Mouse (Mus musculus) kidney, postnatal 0 days (tissue): ENCODE data around the gene Gm49369. TPM values are rescaled to one million over a fixed set of nuclear protein-coding genes. Genes with fewer than 3 reads are reported as not detected.

Experiments used
- ATAC-seq: fragments of 200-750 bp; cut with Nextera tagmentation; replicated peaks from 2 replicates; pipeline ENCODE4 v1.8.0; 2017; ENCODE audit warnings: low read depth, moderate number of reproducible peaks, moderate TSS enrichment, moderate library complexity; ENCODE audit not compliant: low FRiP score
- DNase-seq: peaks from one replicate; pipeline ENCODE4 v3.0.0-alpha.2; 2016; ENCODE audit warnings: low spot score
- H3K27ac ChIP-seq: fragments of 300-500 bp; sonication (generic); 2 replicates; pipeline ENCODE4 v1.5.1; 2014; ENCODE audit warnings: mild to moderate bottlenecking
- H3K27me3 ChIP-seq: fragments of 300-500 bp; sonication (generic); 2 replicates; pipeline ENCODE4 v1.6.1; 2014; ENCODE audit warnings: low read length, mixed read lengths; ENCODE audit not compliant: insufficient read depth
- H3K36me3 ChIP-seq: fragments of 300-500 bp; sonication (generic); 2 replicates; pipeline ENCODE4 v1.6.1; 2014; ENCODE audit warnings: low read length, mixed read lengths; ENCODE audit not compliant: insufficient read depth
- H3K4me1 ChIP-seq: fragments of 300-500 bp; sonication (generic); replicated peaks from 2 replicates; pipeline ENCODE4 v1.6.1; 2014; ENCODE audit warnings: antibody characterized with exemption, low read length, mixed read lengths; ENCODE audit not compliant: insufficient read depth
- H3K4me2 ChIP-seq: fragments of 300-500 bp; sonication (generic); 2 replicates; pipeline ENCODE4 v1.6.1; 2014; ENCODE audit warnings: mild to moderate bottlenecking, low read length, moderate library complexity, mixed read lengths
- H3K4me3 ChIP-seq: fragments of 300-500 bp; sonication (generic); replicated peaks from 2 replicates; pipeline ENCODE4 v1.5.1; 2014; ENCODE audit warnings: low read depth, low read length
- H3K9ac ChIP-seq: fragments of 300-500 bp; sonication (generic); 2 replicates; pipeline ENCODE4 v1.6.1; 2014; ENCODE audit warnings: low read depth, low read length
- H3K9me3 ChIP-seq: fragments of 300-500 bp; sonication (generic); replicated peaks from 2 replicates; pipeline ENCODE4 v1.6.1; 2016; ENCODE audit warnings: low read length, inconsistent platforms, mixed read lengths
- CTCF ChIP-seq: IDR thresholded peaks from 2 replicates; pipeline ENCODE4 v1.5.1; 2016; ENCODE audit warnings: antibody characterized with exemption, low read depth, mild to moderate bottlenecking, moderate library complexity
- WGBS: fragments of 180-500 bp; shearing (Covaris S2); extraction: QIAGEN DNeasy Blood & Tissue Kit; methylation state at CpG from one replicate; pipeline ENCODE4 v1.1.7; 2014; 5-methylcytosine and 5-hydroxymethylcytosine counted together
- polyA plus RNA-seq: library from polyadenylated mRNA; unstranded; fragments of >200 nt; fragmentation: Nextera tagmentation; extraction: Ambion mirVana; gene quantifications from 2 replicates; pipeline ENCODE4 v1.2.1, GENCODE M21; 2015

Gm49369 gene
- not detected in 2 replicates for polyA plus RNA-seq

GRCm38 (mm10) chr7:142382567-142382966 lies at the start of gene Gm49369:
TSS of gene Gm49369 (minus strand) at chr7:142382667.
- DNase-seq (no peak), ATAC-seq (no peak)
- no peak for TF ChIP-seq CTCF
- Histone ChIP-seq H3K9me3 (no peaks in the 10 kb centered on the region), H3K4me2 (no peak within 1 kb of the TSS), H3K27me3 (no peaks in the 10 kb centered on the region), H3K27ac (no peak within 1 kb of the TSS), H3K9ac (no peak within 1 kb of the TSS), H3K4me3 (no peak within 1 kb of the TSS), H3K36me3 (peaks cover 69% of the 10 kb centered on the region), H3K4me1 (peaks cover 16% of the 10 kb centered on the region)
- 93% methylated on average over 5 of the region's 5 CpGs for WGBS

- Histone ChIP-seq H3K9me3 (no peaks in the 10 kb centered on the region), H3K27me3 (no peaks in the 10 kb centered on the region), H3K9ac (no peak overlapping the region), H3K4me3 (no peak overlapping the region), H3K4me1 (0 out of 2 replicates have a peak, but pooled peaks cover 5% of the 10 kb centered on the region), H3K4me2 (no peak overlapping the region), H3K27ac (no peak overlapping the region), H3K36me3 (no peaks in the 10 kb centered on the region)
- TF ChIP-seq CTCF = no peak
- WGBS = 75% methylated on average over 14 of the region's 14 CpGs
- no peak for ATAC-seq
- no peak for DNase-seq
Observed at GRCm38 (mm10) chr7:142431106-142431505, 48.6 kb upstream of the Gm49369 start.

DNA sequence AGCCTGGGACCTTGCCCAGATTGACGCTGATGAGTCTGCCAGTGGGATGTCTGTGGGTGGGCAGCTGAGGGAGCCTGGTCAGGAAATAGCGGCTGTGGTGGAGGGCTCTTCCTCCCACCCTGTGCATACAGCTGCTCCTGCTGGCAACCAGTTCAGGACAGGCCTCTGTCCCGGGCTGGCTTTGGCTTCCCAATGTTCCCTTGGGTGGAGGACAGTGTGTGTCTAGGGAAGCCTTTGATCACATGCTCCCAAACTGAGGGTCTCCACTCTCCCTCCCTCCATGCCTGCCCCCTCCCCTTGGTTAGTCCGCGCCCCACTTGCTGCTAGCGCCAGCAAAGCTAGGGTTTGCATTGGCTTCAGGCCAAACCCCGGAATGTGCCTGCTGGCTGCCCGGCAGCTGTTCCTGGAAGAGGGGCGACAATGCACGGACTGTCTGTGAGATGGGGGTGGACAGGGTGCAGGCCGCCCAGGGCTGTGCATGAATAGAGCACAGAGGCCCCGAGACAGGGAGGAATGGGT lies 47.8 kb upstream of the Gm49369 start:
- DNase-seq (no peak), ATAC-seq (peak; percentile 31; the same call in 1 of the 2 replicates)
- no peak for TF ChIP-seq CTCF
- Histone ChIP-seq H3K4me3 (no peak overlapping the region), H3K9ac (no peak overlapping the region), H3K9me3 (no peaks in the 10 kb centered on the region), H3K4me1 (0 out of 2 replicates have a peak, but pooled peaks cover 5% of the 10 kb centered on the region), H3K27ac (peak overlapping the region; percentile 16; the same call in 1 of the 2 replicates), H3K36me3 (no peaks in the 10 kb centered on the region), H3K27me3 (no peaks in the 10 kb centered on the region), H3K4me2 (no peak overlapping the region)
- 32% methylated on average over 11 of the region's 12 CpGs for WGBS

GRCm38 (mm10) chr7:142428213-142428612 lies 45.7 kb upstream of the Gm49369 start:
- H3K27me3 ChIP-seq = no peaks in the 10 kb centered on the region
- no peak overlapping the region for H3K9ac ChIP-seq
- peak; percentile 33; the same call in 1 of the 2 replicates for ATAC-seq
- no peaks in the 10 kb centered on the region for H3K9me3 ChIP-seq
- no peak overlapping the region for H3K4me3 ChIP-seq
- no peak overlapping the region for H3K27ac ChIP-seq
- no peaks in the 10 kb centered on the region for H3K36me3 ChIP-seq
- 0 out of 2 replicates have a peak, but pooled peaks cover 5% of the 10 kb centered on the region for H3K4me1 ChIP-seq
- peak; percentile 71 for TF ChIP-seq CTCF
- 11% methylated on average over 7 of the region's 7 CpGs for WGBS
- H3K4me2 ChIP-seq = no peak overlapping the region
- peak; percentile 82 for DNase-seq

DNA sequence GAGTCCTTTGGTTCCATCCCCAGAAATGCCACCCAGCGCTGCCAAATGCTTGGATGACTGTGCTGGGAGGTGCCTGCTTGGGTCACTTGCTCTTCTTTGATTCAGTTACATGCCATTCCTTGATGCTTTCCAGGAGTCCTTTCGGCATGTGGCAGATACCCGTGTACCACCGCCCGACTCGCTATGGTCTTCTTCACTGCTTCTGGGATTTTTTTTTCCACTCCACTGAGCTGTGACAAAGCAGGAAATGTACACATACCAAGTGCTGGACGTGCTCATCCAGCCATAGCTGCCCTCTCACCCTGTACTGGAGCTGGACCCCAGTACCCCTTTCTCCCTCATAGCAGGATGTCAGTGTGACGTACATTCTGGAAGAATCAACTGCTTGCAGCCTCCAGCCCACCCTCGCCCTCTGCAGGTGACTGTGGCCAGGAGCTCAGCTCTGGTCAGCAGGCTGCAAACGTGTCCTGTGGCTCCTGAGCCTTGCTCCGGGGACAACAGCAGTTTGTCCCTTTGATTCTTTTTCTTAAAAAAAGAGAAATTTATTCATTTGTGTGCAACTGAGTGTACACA lies 43.3 kb upstream of the Gm49369 start:
- Histone ChIP-seq H3K27me3 (no peaks in the 10 kb centered on the region), H3K36me3 (no peaks in the 10 kb centered on the region), H3K4me1 (0 out of 2 replicates have a peak, but pooled peaks cover 5% of the 10 kb centered on the region), H3K9ac (no peak overlapping the region), H3K27ac (no peak overlapping the region), H3K4me3 (no peak overlapping the region), H3K9me3 (no peaks in the 10 kb centered on the region), H3K4me2 (no peak overlapping the region)
- peak; percentile 73 for DNase-seq
- WGBS = 37% methylated on average over 11 of the region's 11 CpGs
- TF ChIP-seq CTCF = peak; percentile 74
- peak; percentile 34; the same call in 1 of the 2 replicates for ATAC-seq

DNA sequence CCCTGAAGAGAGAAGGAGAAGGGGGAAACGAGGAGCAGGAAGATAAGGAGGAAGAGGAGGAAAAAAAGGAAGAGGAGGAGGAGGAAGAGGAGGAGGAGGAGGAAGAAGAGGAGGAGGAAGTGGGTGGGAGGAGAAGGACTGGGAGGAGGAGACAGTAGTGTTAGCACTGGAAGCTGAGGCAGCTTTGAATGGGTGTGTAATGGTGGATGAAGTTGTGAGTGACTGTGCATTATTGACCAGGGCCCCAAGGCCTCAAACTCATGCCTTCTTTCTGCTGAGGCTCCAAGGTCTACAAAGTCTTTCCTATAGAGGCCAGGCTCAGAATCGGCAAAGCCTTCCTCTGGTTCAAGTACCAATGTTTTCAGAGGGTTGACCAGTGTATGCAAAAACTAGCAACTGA lies 39.4 kb upstream of the Gm49369 start:
- H3K4me1 ChIP-seq = no peaks in the 10 kb centered on the region
- no peak overlapping the region for H3K4me2 ChIP-seq
- H3K4me3 ChIP-seq = no peak overlapping the region
- no peaks in the 10 kb centered on the region for H3K9me3 ChIP-seq
- no peak for TF ChIP-seq CTCF
- H3K9ac ChIP-seq = no peak overlapping the region
- DNase-seq (no peak), ATAC-seq (no peak)
- no peak overlapping the region for H3K27ac ChIP-seq
- no peaks in the 10 kb centered on the region for H3K27me3 ChIP-seq
- no peaks in the 10 kb centered on the region for H3K36me3 ChIP-seq
- 81% methylated on average over 2 of the region's 2 CpGs for WGBS
